Mouse (Mus musculus): ENCODE data around the gene Tbxa2r.

Tbxa2r gene

DNA sequence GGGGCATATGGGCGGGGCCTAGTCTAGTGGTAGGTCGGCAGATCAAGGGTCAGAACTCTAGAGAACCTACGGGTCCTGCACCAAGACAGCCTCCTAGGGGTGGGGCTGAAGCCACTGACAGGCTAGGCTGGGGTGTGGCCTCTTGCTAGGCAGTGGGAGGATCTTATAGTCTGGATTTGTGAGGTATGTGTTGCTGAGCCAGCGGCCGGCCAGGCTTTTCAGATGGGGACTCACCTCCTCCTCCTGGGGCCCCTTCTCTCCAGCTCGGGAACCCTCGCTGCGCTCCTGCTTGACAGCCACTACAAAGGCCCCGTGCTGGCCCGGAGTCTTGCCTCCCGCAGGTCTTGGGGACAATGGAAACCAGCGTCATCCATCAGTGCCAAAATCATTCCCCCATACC, 20.6 kb downstream of the Tbxa2r start:
- no peak for DNase-seq

DNA sequence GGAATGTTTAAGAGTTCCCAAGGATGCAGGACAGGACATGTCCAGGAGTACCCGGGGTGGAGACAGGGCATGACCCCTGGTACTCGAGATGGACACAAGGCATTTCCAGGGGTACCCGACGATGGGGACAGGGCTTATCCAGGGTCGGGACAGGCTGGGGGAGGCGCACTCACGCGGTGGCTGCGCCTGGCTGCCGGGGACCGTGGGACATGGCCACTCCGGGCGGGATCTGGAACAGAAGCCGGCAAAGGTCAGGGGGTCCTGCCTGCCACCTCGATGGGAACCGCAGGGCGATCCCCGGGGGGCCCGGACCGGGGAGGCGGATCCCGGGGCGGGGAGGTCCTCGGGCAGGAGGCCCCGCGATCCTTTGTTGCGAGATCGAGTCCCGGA, 21.4 kb downstream of the Tbxa2r start:
- DNase-seq, result no peak

DNA sequence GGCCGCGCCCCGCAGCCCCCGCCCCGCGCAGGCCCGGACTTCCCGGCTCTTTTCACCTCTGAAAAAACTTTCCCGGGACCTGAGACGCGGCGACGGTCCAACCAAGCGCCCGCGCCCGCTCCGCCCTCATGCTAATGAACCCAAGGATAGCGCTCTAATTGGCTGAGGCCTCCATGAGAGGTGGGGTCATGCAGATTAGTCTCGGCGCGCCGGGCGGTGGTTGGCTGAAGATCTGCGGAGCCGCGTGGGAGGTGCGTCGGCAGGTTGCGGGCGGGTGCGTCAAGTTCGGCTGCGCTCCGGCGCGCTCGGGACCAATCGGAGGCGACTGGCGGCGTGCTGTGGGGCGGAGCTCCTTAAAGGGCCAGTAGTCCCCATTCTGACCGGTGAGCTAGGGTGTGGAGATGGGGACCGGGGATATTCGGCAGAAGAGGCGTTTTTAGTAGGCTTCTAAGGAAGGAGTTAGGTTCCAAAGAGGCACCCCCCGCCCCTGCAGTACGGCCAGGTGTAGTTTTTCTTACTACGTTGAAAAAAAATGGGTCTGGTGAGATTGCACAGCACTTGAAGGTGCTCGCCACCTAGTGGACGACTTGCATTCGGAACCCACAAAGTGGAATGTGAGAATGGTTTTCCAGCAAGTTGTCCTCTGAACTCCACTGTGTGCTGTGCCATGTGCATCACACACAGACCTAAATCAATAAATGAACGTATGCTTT, 22.0 kb downstream of the Tbxa2r start, which contains the start of gene Hmg20b:
TSS of gene Hmg20b (minus strand) at position 130 of the 713 bp plus-strand sequence.
- peak; percentile 99 for DNase-seq

DNA sequence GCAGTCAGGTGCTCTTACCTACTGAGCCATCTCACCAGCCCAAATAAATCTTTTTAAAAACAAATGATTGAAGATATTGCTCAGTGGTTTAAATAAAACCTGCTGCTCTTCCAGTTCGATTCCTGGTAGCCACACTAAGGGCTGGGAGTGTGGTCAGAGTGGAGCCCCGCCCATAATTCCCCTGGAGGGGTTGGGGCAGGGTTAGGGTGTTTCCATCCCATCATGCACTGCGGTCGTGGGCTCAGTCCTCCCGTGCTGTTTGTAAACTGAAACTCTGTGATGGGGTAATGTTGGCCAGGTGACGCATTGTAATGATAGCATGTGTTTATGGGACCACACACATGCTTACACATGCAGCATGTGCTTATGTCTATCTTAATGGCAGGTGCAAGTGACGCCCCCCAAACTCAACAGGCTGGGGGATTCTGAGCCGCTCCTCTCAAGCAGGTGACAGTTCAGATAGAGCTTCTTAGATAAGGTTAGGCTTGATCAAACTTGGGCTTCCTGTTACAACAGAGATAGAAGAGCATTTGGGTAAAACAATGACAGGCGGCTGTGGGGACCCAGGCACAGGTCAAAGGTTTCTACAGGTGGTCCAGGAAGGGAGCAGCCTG, 23.3 kb downstream of the Tbxa2r start:
- no peak for DNase-seq

DNA sequence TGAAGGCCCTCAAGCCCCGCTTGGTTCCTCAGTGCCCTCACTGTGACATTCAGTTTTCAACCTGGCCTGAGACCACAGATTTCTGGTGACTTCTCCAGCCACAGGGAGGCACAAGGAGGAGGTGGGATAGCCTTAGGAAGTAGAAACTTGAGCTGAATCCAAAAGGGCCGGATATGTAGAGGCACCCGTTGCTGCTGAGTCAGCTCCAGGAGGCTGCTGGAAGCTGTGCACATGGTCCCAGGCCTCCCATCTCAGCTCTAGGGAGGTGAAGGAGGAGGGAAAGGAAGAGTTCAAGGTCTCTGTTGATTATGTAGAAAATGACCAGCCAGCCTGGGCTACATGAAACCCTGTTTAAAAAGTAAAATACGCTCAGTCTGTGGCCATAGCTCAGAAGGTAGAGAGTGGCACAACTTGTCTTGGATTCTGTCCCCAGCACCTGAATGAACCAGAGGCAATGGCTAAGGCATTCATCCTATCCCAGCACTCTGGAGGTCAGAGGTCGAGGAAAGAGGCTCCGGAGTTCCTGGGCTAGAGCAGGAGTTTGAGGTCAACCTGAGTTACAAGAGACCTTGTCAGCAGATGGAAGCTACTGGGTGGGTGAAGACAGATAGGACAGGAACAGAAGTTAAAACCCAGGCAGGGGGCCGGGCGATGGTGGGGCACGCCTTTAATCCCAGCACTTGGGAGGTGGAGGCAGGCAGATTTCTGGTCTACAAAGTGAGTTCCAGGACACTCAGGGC, 26.4 kb downstream of the Tbxa2r start:
- DNase-seq, result no peak

DNA sequence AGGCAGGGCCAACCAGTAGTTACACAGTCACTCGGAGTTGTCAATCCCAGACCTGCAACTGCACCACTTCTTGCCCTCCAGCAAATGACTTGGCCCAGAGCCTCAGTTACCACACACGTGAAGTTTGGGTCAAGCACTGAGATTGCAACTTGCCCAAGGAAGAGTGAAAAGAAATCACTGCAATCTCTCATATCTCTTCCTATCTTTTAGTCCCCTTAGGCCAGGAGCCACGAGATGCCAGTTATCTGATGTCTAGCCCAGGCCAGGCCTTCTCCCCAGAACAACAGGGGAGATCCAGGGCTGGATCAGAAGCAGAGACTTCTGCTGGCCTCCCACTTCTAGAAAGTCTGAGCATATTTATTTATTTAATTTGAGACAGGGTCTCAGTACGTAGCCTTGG, 27.0 kb downstream of the Tbxa2r start:
- DNase-seq, result no peak

DNA sequence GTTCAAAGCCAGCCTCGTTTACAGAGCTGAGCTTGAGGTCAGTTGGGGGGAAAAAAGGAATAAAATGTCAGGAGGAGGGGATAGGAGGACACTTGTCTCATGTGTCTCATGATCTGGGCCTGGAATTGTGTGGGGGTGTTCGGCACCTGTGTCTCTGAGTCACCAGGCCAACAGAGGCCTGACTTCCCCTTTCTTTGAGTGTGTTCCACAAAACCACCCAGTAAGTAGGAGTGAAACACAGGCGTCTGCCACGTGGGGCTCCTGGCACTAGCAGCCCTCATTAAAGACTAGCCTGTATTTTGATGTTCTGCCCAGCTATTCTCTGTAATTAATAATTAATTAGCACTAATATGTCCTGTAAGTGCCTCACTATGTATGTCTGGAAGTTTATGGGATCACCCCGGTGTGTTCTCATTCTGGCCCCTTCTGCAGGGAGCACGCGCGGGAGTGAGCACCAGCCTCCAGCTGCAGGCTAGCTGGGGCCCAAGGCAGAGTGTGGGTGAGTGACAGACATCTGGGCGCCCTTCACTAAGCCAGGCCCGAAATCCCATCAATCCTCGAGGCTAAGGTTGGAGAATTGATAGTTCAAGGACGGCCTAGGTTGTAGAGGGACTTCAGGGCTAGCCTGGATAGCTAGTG, 27.9 kb downstream of the Tbxa2r start:
- DNase-seq, result no peak

DNA sequence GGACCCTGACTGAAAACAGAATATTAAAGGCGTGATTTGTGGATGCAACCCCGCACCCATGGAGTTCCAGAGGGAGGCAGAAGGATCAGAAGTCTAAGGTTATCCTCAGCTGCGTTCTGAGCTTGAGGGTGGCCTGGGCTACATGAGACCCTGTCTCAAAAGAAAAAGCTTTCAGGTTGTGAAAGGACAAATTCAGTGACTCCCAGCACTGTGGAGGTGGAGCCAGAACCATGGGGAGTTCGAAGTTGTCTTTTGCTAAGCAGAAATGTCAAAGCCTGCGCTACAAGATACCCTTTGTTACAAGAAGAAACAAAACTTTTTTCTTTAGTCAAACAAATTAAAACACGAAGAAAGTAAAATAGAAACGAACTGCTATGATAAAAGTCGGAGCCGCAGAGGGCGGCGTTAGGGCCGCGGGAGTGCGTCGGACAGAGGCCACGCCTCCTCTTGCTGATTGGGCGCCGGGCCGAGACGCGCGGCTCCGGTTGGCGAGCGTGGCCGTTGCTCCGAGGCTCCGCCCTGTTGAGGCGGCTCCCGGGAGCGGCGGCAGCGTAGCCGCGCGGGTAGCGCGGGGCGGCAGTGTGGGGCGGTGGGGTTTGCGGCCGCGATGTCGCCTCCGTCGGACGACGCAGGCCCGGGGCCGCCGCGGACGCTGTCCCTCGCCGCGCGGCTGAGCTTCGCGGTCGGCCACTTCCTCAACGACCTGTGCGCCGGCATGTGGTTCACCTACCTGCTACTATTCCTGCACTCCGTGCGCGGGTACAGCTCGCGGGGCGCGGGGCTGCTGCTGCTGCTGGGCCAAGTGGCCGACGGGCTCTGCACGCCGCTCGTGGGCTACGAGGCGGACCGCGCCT, 28.7 kb downstream of the Tbxa2r start, which contains the start of gene Mfsd12:
TSS of gene Mfsd12 (plus strand) at position 501 of the 854 bp plus-strand sequence.
- DNase-seq, result peak; percentile 93

DNA sequence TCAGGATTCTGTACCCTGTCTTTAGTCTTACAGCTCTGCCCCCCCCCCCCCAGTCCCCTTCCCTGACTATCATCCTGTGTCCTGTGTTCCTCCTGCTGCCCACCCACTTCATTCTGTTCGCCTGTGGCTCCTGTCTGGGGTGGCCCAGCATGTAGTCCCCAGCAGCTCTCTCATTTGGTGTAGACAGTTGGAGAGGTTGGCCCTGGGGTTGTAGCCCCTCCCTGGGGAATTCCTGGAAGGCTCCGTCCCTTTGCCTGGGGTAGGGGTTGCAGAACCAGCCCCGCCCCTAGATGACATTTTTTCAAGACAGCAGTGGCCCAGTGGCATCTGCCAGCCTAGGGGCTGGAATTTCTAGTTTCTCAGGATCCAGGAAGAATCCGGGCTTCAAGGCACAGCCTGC, 29.7 kb downstream of the Tbxa2r start:
- DNase-seq, result no peak

DNA sequence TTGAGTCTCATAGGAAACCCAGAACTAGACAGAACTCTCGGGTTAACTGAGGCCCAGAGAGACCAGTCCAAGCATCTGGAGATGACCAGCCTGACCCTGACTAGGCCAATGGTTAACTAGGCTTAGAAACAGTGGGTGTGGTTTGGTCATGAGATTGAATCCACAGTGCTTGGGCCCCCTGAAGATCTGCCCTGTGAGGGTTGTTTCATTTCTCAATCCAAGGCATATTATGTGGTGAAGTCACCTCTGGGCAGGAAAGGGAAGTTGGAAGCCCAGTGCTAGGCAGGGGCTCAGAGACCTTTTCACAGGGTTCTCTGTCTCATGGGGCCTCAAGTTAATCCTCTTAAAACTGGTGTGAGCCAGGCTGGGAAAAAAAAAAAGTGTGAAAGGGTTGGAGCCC, 30.3 kb downstream of the Tbxa2r start:
- DNase-seq, result no peak

DNA sequence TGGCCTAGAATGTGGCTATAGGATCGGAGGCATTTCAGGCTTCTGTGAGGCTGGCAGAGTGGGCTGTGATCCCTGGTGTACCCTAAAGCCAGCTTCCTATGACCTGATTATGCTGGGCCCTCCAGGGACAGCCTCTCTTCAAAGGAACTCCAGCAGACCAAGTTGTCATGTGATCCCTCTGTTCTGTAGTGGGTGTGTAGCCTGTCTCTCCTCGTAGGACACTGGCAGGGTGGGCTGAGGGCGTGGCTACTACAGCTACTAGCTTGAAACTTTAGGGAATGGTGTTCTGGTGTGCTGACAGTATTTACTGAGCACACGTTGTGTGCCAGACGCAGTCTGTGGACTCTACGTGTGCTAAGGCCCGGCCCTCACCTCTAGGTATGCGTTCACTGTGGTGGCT, 32.2 kb downstream of the Tbxa2r start:
- no peak for DNase-seq

DNA sequence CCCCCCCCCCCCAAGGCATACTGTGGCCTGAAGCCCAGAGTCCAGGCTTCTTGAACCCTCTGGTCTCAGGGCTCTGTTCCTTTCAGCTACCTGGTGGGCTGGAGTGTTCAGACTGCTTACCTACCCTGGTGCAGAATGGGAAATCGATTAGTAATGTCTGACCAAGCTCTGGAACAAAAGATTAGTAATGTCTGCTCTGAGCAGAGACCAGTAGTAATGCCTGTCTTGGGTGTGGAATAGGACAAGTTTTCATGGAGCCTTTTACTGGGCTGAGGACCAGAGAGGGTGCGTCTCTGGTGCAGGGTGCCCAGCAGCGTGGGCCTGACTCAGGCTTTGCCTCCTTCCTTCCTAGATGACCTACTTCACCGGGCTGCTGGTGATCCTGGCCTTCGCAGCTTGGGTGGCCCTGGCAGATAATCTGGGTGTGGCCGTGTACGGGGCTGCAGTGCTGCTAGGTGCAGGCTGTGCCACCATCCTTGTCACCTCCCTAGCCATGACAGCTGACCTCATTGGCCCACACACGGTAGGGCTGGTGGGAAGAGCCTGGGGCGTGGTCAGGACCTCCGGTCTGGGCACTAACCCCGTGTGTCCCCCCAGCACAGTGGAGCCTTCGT, 33.9 kb downstream of the Tbxa2r start:
- no peak for DNase-seq

DNA sequence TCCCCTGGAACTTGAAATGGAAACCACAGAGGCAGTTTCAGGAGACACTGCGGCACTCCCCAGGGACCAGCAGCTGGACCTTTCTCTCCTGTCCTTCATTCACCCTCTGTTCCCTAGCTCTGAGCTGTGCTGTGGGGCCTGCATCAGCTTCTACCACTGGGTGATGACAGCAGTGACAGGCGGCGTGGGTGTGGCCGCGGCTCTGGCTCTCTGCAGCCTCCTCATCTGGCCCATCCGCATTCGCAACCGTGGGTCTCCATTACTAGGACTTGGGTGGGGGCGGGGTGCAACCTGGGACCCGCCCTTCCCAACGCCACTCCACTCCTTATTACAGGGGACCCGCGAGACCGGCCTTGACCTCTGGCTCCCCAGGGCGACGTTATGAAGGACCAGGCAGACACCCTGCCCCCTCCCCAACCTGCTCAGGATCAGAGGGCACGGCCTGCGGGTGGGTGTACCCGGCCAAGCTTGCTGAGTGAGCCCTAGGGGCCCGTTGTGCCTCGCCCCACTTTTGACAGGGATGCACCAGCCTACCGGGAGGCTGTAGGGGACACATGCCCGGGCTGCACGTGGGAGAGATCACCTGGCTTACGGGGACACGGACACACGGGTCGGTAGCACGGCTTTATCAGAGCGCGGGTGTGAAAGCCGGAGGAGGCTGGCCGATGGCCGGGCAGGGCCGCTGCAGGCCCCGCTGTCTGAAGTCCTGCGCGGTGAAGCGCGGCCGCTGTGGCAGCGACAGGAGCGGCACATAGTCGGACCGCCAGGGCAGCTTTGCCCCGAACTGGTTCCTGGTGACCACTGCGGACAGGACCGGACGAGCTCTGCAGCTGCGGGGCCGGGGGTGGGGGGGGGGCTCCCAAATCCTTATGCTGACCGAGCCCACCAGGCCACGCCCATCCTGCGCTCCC, 35.2 kb downstream of the Tbxa2r start:
- no peak for DNase-seq

DNA sequence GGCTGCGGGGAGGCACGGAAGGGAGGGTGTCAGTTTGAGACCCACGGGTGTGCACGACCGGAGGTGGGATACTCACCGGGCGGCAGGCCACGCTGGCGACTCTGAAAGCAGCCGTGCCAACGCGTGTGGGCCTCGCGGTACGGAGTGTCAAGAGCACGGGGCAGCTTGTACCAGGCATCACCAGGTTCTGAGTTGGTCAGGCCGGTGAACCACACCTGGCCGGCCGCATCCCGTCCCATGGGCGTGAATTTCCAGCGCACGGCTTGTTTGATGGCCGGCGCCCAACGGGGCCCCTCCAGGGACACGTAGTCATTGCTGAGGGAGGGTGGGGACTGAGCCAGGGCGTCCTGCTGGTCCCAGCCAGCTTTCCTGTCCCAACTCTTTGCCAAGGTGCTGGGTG, 36.1 kb downstream of the Tbxa2r start:
- DNase-seq, result no peak

DNA sequence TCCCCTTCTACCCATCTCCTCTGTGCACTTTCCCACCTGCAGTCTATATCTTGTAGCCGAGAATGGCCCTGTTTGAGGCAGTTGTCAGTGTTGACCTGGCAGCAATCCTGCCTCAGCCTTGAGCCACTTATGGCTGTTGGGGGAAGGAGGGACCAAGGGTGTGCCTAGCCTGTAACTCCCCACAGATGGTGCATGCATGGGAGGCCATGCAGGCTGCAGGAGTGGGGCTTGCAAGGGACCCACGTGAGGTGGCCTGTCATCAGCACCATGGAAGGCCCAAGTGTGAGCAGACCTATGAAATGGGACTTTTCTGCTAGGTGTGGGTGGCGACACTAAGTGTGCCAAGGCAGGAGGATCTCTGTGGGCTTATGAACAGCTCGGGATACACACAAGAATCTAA, 36.5 kb downstream of the Tbxa2r start:
- no peak for DNase-seq

DNA sequence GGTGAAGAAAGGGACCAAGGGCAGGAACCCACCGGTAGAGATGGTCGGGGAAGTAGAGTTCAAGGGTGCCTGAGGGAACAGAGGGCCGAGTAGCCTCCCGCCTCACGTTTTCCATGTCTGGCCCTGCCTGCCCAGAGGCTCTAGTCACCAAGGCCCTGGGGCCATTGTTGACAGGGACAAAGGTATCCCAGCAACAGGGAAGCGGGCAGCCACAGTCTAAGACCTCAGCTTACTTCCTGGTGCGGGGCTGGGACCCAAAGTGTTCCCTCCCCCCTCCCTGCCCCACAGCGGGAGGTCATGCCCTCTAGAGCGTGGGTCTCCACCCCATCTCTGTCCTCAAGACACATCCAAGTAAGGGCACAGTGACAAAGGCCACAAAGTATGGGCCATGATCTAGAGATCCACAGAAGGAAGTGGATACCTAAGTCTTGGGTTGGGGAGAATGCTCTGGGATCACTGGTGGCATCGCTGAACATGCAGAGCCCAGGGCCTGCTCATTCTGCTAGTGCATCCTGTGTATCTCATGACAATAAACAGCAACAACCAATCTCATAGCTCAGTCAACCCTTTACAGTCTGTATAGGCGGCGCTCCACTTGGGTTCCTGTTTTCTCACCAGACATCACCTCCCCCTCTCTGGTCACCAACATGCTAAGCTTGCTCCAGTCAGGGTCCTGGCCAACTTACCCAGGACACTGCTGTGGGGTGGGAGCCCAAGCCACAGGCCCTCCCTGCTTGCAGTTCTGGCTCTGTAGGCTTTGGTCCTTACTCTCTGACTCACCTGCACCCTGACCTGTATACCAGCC, 37.3 kb downstream of the Tbxa2r start, which contains the start of gene 4930404N11Rik:
TSS of gene 4930404N11Rik (minus strand) at position 145 of the 805 bp plus-strand sequence.
- no peak for DNase-seq

DNA sequence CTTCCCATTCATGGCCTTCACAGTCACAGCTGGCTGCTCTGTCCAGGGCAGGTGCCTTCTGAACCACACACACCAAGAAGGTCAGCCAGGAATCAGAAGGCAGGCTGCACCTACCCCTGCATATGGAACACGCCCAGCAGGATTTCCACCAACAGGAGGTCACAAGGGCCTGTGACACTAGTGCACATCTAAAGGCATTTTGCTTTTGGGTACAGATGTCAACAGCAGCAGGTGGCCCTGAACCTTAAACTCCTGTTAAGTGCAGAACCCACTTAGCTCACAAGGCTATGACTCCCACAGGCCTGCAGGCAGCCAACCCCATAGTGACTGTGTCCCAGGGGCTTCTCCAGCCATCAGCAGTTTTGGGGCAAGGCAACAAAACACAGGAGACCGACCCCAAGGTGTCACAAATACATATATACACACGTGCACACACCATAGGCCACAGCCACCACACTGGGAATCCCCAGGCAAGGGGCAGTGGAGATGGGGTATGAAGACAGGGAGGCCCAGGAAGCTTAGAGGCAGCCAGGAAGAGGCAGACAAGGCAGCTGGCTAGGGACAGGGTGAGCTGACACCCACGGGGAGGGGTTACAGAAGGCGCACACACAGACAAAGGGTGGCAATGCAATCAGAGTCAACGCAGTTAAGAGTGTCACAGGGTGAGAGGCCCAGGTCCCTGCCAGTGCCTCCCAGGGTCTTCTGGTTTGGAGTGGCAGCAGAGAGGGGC, 38.1 kb downstream of the Tbxa2r start:
- DNase-seq, result no peak

DNA sequence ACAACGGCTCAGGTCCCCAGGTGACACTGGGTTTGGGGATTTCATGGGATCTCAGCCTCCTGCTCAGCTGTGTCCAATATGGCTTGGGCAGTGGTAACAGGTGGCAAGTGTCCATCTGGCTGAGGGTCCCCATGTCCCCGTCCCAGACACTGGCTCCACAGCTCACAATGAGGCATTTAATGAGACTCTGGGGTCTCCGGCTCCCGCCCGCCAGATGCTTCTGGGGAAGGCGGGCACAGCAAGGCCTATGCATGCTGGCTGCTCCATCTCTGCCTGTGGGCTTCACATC, 38.6 kb downstream of the Tbxa2r start:
- no peak for DNase-seq

DNA sequence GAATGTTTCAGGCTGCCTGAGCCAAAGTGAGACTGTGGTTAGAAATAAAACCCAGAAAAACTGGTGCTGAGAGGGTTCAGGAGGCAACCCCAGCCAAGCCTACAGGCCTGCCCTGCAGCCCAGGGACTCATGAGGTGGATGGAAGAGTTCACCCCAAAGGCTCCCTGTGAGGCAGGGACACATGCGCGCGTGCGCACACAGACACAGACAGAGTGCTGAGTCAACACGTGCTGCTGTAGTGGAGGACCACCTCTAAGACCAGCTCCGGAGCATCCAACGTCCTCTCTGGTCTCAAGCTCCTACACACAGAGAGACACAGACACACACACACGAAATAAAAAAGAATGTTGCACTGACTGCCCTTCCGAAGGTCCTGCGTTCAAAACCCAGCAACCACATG, 46.8 kb downstream of the Tbxa2r start:
- DNase-seq, result no peak
